Mouse (Mus musculus) cerebellum, adult 8-10 months (tissue): ENCODE data around the gene Lrfn5.
A peak's percentile ranks its signal among the peaks of the same experiment; 100 is the strongest.

Source experiments
- DNase-seq: peaks from one replicate; pipeline ENCODE4 v3.0.0; 2022

Lrfn5 gene

GRCm38 (mm10) chr12:61522829-61523370 lies at the start of gene Lrfn5:
Lrfn5 (plus strand) TSS chr12:61523150.
- DNase-seq, result peak; percentile 30

GRCm38 (mm10) chr12:61521501-61522147 lies 1.3 kb upstream of the Lrfn5 start:
- DNase-seq, result no peak

DNA sequence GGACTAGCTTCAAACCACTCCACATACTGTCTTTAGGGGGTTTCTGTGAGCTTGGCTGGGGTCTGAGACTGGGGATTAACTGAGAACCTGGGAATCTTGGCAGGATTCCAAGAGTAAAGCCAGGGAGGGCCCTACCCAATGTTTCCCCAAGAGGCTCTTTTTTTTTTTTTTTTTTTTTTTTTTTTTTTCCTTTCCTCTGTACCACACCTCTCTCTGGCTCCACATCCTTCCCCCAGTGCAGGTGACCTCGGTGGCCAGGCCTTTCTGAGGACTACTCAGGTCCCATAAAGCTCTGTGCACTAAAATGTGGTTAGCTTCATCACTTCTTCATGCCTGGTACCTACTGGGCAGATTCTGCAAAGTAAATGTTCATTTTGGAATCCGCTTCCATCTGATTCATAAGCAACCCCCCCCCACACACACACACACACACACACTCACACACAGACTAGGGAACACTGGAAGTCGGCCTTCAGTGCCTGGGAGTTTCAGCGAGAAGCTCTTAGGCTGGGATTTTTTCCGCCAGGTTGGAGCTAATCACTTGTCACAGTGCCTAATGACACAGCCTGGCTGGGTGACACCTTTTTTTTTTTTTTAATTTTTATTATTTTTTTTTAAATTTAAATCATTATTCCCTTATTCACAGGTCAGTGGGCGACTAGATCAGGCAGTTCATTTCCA lies 662 bp upstream of the Lrfn5 start:
- no peak for DNase-seq

GRCm38 (mm10) chr12:61523631-61524182 lies 757 bp downstream of the Lrfn5 start:
- DNase-seq, result no peak

DNA sequence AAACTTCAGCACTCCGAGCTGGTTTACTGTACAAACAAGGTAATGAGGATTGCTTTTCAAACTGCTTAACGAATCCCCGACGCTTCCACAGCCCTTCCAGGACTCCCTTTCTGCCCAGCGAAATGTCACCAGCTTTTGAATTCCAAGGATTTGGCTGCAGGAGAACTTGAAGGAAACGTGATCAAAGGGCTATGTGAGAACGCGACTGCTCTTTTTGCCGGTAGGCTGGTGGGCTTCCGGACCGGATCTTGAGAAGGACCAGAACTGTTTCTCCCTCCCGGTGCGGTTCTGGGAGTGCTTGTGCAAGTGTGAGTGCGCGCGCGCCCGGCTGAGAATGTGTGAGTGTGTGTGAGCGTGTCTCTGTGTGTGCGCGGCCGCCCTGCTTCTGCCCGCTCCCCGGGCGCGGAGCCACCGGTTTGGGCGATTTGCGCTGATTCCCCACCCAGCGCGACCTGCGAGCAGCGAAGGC lies 1.3 kb downstream of the Lrfn5 start:
- no peak for DNase-seq

- DNase-seq, result no peak
Observed at GRCm38 (mm10) chr12:61526199-61526598, 3.2 kb downstream of the Lrfn5 start.

DNA sequence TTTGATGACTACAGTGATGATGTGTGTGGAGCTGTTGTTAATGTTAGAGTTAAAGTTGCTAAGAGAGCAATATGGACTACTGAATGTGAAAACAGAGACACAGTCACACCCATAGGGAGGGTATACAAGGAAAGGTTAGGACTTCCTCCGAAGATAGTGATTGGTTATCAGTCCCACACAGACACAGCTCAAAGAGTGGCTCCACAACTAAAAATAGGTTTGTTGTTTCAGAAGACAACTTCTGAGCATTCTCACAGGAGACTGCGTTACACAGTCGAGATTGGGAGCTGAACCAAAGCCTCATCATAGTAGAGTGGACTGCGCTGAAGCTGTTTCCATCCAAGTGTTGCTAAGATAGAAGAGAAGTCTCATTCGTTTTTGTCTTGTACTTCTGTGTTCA lies 57.0 kb downstream of the Lrfn5 start:
- no peak for DNase-seq

DNA sequence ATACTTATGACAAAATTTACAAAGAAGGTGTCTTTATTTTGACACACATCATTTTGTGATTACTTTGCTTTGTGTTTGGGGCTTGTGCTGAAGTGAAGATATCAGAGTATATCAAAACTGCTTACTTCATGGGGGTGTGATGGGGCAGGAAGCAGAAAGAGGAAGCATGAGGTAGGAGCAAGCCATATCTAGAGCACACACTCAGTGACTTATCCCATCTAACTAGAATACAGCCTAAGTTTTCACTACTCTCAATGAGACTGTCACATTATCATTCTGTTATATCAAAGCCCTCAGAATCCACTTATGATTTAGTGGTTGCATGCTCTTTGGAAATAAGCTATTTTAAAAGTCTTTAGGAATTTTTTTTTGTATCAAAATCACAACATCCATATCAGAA lies 77.4 kb downstream of the Lrfn5 start:
- DNase-seq, result no peak

DNA sequence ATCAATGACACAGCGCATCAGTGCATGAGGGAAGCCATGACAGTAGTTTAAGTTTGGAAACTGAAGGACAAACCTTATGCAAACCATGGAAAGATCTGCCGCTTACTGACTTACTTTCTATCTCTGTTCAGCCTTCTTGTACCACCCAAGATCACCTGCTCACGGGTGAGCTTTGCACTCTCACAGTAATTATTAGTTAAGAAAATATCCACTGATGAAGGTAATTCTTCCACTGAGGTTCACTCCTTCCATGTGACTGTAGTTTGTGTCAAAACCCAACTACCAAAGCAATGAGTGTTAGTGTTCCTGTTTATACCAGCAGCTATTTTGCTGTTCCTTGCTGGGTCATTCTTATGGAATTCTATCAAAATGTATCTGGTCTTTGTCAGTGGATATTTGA lies 84.9 kb downstream of the Lrfn5 start:
- no peak for DNase-seq

GRCm38 (mm10) chr12:61610081-61610480 lies 87.1 kb downstream of the Lrfn5 start:
- no peak for DNase-seq

DNA sequence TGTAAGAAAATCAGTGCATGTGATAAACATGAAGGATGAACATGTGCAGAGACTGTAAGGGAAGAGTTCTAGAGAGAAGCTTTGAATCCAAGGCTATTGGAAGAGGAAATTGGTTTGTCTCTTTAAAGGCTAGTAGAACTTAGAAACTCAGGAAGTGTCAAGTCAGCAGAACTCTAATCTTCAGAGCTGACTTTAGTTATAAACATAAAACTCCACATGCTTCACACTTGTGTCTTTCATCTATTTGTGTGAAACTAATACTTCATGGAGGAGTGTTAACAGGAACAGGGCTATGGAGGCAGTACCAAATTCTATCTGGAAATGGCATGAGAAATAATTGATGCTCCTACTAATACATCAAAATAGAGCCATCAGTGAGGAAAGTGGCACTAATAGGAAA lies 101.6 kb downstream of the Lrfn5 start:
- no peak for DNase-seq

GRCm38 (mm10) chr12:61654380-61654779 lies 131.4 kb downstream of the Lrfn5 start:
- no peak for DNase-seq

DNA sequence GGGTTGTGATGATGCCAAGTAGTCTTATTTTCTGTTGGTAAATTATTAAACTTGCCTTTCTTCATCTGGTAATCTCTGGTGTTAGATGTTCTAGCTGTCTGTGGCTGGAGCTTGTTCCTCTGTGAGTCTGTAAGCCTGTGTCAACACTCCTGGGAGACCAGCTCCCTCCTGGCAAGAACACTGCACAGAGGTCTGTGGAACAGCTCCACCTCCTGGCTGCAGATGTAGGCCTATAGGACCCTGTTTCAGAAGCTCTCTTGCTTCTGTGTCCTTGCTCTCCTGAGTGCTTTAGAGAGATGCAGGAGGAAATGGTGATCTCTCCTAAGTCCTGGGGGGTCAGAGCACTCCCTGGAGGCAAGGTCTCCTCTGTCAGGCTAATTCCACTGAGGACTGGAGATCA lies 200.2 kb downstream of the Lrfn5 start:
- DNase-seq, result no peak

GRCm38 (mm10) chr12:61807073-61807605 lies 284.2 kb downstream of the Lrfn5 start:
- no peak for DNase-seq

- DNase-seq, result no peak
Observed at GRCm38 (mm10) chr12:61823601-61824000, 300.7 kb downstream of the Lrfn5 start.

DNA sequence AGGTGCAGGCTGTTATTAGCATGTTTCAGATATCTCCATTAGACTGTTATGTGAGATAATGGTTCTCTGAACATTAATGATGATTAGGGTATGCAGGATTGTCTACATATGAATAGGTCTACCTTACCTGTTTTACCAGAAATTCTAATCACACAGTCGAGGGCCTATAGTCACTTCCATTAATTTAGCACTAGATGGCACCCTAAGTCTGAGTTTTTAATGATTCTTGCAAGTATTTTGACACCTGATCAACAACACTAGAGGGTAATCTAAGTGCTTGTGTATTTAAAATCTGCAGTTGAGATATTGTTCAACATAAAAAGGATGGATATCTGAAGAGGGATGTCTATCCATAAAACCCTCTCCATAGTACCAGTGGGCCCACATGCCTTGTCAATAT lies 303.4 kb downstream of the Lrfn5 start:
- DNase-seq, result no peak

DNA sequence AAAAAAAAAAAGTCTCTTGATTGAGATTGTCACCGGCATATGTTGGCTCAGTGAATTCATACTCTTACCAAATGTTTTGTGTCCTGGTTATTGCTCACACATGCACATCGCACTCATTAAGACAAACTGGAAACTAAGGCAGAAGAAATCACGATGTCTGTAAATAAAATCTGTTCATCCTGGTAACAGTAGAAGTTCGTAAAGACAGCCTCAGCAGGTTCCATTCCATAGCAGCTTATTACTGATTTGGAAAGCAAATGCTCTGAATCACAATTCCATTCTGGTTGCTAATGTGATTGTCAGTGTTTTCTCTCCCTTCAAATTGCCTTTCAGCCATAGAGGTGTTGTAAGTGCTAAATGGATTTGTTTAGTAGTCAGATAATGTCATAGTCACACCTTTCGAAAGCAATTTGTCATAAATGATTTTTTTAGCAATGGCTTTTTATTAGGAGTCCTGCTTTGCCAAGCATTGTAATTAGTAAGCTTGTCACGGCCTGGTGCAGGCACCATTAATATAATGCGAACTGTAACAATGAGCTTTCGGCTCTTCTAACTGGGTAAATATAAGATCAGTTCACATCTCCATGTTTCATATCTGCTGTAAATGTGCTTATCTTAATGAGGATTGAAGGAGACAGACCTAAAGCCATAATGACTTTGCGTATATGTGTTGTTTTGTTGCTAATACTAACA lies 319.8 kb downstream of the Lrfn5 start:
- DNase-seq, result no peak

GRCm38 (mm10) chr12:61854183-61854582 lies 331.2 kb downstream of the Lrfn5 start:
- no peak for DNase-seq
